ENCODE assay signal across 28 mouse cellular contexts in genomic region chr8:93864064-93864463, GRCm38 (mm10). TPM values are rescaled to one million over a fixed set of nuclear protein-coding genes. Genes with fewer than 3 reads are reported as not detected.
DNase-seq lines count a peak whose midpoint lies in the region; ATAC-seq lines count a peak whose summit lies in the region.
"Had no signal": no experiment of that assay in that cellular context is flagged by ENCODE, and none has a peak within 500 bp of the region (broad histone marks: within the 10 kb centered on the region; RNA-seq: fewer than 3 reads in every experiment).

No protein-coding gene starts in this region.

- H3K27me3 ChIP-seq in intestine, embryonic 15.5 days (replicated peaks), result no peaks in the 10 kb centered on the region
- H3K27me3 ChIP-seq: embryonic facial prominence, embryonic 13.5 days; forebrain, embryonic 12.5 days; hindbrain, embryonic 13.5 days; midbrain, embryonic 12.5 days; neural tube, embryonic 13.5 days had no signal

- H3K4me3 ChIP-seq in intestine, embryonic 15.5 days (replicated peaks), result no peak overlapping the region
- H3K4me3 ChIP-seq: embryonic facial prominence, embryonic 13.5 days; erythroblast, embryonic 14.5 days; forebrain, embryonic 12.5 days; heart, adult 2 months; hindbrain, embryonic 13.5 days; limb, embryonic 10.5 days; midbrain, embryonic 12.5 days; neural tube, embryonic 13.5 days had no signal

- H3K4me2 ChIP-seq in intestine, embryonic 15.5 days (replicated peaks), result no peak overlapping the region
- H3K4me2 ChIP-seq: embryonic facial prominence, embryonic 13.5 days; forebrain, embryonic 12.5 days; hindbrain, embryonic 13.5 days; midbrain, embryonic 12.5 days; neural tube, embryonic 13.5 days had no signal

- no peak overlapping the region for H3K27ac ChIP-seq in intestine, embryonic 15.5 days
- H3K27ac ChIP-seq: embryonic facial prominence, embryonic 13.5 days; forebrain, embryonic 12.5 days; heart, adult 2 months; hindbrain, embryonic 13.5 days; limb, embryonic 10.5 days; midbrain, embryonic 12.5 days; neural tube, embryonic 13.5 days had no signal

- no peaks in the 10 kb centered on the region for H3K9me3 ChIP-seq in intestine, embryonic 15.5 days
- H3K9me3 ChIP-seq: embryonic facial prominence, embryonic 13.5 days; forebrain, embryonic 12.5 days; hindbrain, embryonic 13.5 days; limb, embryonic 10.5 days; midbrain, embryonic 12.5 days; neural tube, embryonic 13.5 days had no signal

- H3K4me1 ChIP-seq in intestine, embryonic 15.5 days (replicated peaks), result no peaks in the 10 kb centered on the region
- H3K4me1 ChIP-seq: limb, embryonic 10.5 days had no signal

- H3K9ac ChIP-seq in intestine, embryonic 15.5 days, result no peak overlapping the region
- H3K9ac ChIP-seq: embryonic facial prominence, embryonic 13.5 days; forebrain, embryonic 12.5 days; hindbrain, embryonic 13.5 days; midbrain, embryonic 12.5 days; neural tube, embryonic 13.5 days had no signal

- WGBS in intestine, embryonic 15.5 days, result 48% methylated on average over 7 of the region's 7 CpGs

- no peaks in the 10 kb centered on the region for H3K36me3 ChIP-seq in intestine, embryonic 15.5 days
- H3K36me3 ChIP-seq: embryonic facial prominence, embryonic 13.5 days; G1E; limb, embryonic 10.5 days; neural tube, embryonic 13.5 days had no signal

- peak; percentile 55 for DNase-seq in CD4-positive helper T cell, adult 2 months (ENCODE audit: low read depth, low spot score)
- DNase-seq in CD4-positive, CD25-positive, alpha-beta regulatory T cell, adult 2 months (ENCODE audit: low read depth, low spot score), result peak; percentile 44
- peak; percentile 68 for DNase-seq in induced T-regulatory cell, adult 2 months (ENCODE audit: low read depth)
- peak; percentile 7 to 9 for DNase-seq in thymus, postnatal 10 days (ENCODE audit: low spot score in 2 of 2)
- no peak for DNase-seq in frontal cortex, postnatal 14 days (ENCODE audit: low spot score in 2 of 2)
- DNase-seq: adrenal gland, postnatal 10 days; cerebellum, adult 8-10 months; cerebellum, postnatal 36 days; embryo, embryonic 11 days; gastrocnemius, postnatal 36 days; heart, adult 2 months; heart, postnatal 36 days; kidney, adult 8-10 months; kidney, postnatal 25 days; layer of hippocampus, adult 9-11 months; right cerebral cortex, postnatal 4 days had no signal

- ATAC-seq in intestine, embryonic 15.5 days, result no peak
- ATAC-seq in megakaryocyte, adult 5-6 weeks (ENCODE audit: poor library complexity, severe bottlenecking), result no peak
- ATAC-seq: lung, postnatal 0 days; Patski had no signal

RNA-seq across cellular contexts. Expression of gene Gnao1, which starts 54.3 kb away (rescaled TPM):
- polyA plus RNA-seq in intestine, embryonic 15.5 days (2015; fragmentation: Nextera tagmentation; extraction: Ambion mirVana), result 13.8 TPM in 2 replicates
- total RNA-seq in megakaryocyte, adult 5-6 weeks (2015), result 0.41 TPM in 1 of 2 replicates, not detected in the other
- not detected in 2 replicates for total RNA-seq in megakaryocyte, adult 5-6 weeks (2017)
- polyA plus RNA-seq: G1E had no signal

Comparison
In these comparisons a context has a peak if more than half of its experiments do, and no peak if none do; other contexts are left out.
1. DNase-seq: peak in CD4-positive helper T cell, adult 2 months (single experiment), CD4-positive, CD25-positive, alpha-beta regulatory T cell, adult 2 months (single experiment), induced T-regulatory cell, adult 2 months (single experiment) and thymus, postnatal 10 days (2 of 2); none in frontal cortex, postnatal 14 days (0 of 2).